Mouse (Mus musculus): ENCODE results near the gene Taf6l.

The Taf6l gene

GRCm38 (mm10) chr19:8789171-8789570 lies 3.0 kb upstream of the Taf6l start:
- no peak for DNase-seq

- no peak for DNase-seq
Measured at GRCm38 (mm10) chr19:8788521-8788920, 2.3 kb upstream of the Taf6l start.

DNA sequence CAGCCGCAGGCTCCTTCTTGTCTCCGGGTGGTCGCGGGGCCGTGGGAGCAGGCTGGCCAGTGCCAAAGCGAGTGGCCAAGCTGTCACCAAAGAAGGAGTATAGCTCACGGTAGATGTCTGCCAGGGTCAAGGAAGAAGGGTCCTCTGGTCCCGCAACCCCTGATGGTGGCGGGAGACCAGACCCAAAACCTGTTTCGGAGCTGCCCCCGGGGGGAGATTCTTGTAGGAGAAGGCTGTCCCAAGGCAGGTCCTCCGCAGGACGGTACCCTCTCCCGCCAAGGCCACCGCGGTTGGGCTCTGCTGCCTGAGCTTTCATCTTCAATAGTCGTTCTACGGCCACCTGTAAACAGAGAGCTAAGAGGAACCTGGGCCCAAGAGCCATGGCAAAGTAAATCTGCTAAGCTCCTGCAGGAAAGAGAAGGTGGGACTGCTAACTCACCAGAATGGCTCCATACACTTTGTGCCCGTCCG lies 11.2 kb downstream of the Taf6l start:
- DNase-seq, result no peak

DNA sequence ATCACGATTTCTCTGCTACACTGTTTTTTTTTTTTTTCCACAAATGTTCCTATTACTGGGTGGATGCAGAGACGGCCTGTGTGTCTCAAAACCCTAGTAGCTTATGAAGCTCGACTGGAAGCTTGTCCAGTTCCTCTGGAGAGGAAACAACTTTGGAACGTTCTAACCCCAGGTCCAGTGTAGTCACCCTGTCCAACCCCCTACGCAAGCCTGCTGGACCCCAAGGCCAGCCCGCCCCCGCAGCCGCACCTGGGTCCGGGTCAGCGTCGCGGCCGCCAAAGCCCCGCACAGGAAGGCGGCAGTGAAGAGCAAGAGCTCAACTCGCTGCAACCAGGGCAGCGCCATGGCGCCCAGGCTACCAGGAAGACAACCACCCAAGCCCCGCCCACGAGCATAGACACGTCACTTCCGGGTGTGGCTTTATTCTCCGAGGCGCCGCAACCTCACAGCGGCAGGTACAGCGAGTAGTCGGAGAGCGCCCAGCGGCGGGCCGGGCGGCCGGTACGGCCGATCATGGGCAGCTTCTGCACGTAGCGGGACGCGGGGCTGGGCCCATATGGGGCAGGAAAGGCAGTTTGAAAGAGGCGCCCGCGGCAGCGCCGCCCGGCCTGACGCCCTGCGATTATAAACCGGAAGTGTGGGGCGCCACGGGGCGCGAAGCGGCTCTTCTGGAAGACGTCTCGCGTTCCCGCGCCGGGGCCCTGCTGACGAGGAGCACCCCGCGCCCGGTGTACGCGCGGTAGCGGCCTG lies 12.0 kb downstream of the Taf6l start, which contains the start of gene Tmem179b:
Gene Tmem179b (minus strand): TSS at position 382 of the 750 bp plus-strand sequence.
- DNase-seq, result peak; percentile 98

- no peak for DNase-seq
Measured at GRCm38 (mm10) chr19:8773409-8773808, 12.8 kb downstream of the Taf6l start.

- DNase-seq, result no peak
Measured at GRCm38 (mm10) chr19:8772996-8773395, 13.2 kb downstream of the Taf6l start.

GRCm38 (mm10) chr19:8770567-8771270 lies 15.5 kb downstream of the Taf6l start, which contains the start of gene Tmem223:
TSS of gene Tmem223 (plus strand) at chr19:8770996.
- DNase-seq, result peak; percentile 83

DNA sequence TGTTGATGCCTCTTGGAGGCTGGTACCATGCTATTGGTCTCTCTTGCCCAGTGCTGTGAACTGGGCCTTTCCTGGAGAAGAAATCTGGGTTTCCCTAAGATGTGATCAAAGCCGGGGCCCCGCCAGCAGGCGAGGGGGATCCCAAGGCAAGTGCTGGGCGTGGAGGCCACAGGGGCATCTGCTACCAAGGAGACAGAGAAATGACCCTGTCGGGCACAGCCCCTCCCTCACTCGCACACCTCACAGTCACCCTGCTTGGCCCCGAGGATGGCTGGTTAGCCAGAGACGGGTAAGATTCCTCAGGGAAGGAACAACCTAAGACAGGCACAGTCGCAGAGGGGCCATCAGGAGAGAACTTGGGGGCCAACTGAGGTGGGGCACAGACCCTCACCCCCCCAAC lies 20.7 kb downstream of the Taf6l start:
- DNase-seq, result no peak

DNA sequence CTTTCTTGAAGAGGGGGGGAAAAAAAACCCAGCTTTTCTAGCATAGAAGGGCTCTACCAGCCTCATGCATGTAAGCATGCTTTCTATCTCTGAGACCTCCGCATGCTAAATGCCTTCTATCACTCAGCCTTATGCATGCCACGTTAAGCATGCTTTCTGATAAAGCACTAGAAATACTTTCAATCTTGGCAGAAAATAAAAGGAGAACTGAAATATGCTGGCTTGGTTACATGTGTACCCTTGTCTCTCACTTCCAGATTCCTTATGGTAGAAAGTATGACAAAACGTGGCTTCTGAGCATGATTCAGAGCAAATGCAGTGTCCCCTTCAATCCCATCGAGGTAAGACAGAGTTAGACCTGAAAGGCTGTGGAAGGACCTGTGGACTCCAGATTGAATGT lies 22.9 kb downstream of the Taf6l start:
- no peak for DNase-seq

DNA sequence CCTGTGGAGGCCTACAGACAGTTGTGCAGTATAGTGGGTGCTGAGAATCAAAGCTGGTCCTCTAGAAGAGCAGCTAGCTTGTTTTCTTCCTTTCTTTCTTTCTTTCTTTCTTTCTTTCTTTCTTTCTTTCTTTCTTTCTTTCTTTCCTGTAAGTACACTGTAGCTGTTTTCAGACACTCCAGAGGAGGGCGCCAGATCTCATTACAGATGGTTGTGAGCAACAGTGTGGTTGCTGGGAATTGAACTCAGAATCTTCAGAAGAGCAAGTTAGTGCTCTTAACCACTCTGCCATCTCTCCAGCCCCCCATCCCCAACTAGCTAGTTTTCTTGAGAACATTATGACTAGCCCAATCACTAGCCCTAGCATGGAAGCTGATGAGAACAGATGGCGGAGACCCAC lies 25.5 kb downstream of the Taf6l start:
- no peak for DNase-seq

DNA sequence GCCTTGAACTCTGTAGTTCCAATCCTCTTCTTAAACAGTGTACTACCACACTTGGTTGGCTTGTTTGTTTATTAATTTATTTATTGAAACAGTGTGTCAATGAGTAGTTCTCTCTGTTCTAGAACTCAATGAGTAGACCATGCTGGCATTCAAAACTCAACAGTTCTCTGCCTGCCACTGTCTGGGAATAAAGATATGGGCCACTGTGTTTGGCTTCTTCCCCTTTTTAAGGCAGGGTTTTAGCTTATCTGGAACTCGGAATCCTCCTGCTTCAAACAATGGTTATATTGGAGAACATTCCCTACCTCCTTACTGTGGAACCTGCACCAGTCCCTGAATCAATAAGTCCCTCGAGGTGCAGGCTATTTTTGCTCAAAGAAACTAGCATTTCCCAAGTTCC lies 27.3 kb downstream of the Taf6l start:
- no peak for DNase-seq

GRCm38 (mm10) chr19:8757471-8757998 lies 28.7 kb downstream of the Taf6l start:
- no peak for DNase-seq

GRCm38 (mm10) chr19:8756635-8757387 lies 29.4 kb downstream of the Taf6l start, which contains the start of gene Nxf1:
TSS of gene Nxf1 (plus strand) at chr19:8757073.
- peak; percentile 94 for DNase-seq

DNA sequence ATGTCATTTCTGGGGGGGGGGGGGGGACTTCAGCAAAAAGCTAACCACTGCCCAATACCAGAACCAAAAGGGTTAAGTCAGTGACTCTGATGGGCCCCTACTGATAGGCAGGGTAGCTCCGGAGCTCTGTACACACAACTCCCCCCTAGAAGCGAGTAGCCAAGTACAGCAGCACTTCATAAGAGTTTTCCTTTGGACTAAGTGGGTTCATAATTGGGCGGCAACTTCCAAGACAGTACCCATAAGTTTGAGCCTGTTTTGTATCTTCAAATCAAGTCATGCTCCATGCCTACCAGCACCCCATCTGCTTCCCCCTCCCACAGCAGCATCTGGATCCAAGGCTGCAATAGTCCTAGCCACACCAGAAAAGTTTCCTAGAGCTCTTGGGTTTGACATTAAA lies 30.6 kb downstream of the Taf6l start:
- no peak for DNase-seq

DNA sequence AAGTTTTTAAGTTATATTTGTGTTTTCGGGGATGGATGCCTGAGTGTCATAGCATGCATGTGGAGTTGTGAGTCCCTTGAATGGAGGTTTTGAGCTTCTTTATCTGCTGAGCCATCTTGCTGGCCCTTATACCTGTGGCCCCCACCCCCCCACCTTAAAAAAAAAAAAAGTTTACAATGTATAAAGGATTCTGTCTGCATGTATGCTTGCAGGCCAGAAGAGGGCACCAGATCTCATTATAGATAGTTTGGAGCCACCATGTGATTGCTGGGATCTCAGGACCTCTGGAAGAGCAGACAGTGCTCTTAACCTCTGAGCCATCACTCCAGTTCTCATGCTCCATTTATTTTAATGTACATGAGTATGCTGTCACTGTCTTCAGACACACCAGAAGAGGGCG lies 38.8 kb downstream of the Taf6l start:
- no peak for DNase-seq

GRCm38 (mm10) chr19:8745382-8745781 lies 40.8 kb downstream of the Taf6l start:
- no peak for DNase-seq

DNA sequence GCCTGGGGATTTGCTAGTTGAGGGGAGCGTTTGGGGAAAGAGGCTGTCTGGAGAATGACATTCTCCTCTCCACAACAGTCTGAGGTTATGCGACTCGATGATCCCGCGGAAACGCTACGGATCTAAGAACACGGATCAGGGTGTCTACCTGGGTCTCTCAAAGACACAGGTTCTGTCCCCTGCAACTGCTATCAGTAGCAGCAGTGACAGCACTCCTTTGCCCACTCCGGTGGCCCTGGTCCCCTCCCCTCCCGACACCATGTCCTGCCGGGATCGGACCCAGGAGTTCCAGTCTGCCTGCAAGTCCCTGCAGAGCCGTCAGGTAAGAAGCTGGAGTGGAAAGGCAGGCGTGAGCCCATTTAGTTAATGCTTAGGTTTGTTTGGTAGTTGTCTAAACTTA lies 44.0 kb downstream of the Taf6l start:
- DNase-seq, result no peak

DNA sequence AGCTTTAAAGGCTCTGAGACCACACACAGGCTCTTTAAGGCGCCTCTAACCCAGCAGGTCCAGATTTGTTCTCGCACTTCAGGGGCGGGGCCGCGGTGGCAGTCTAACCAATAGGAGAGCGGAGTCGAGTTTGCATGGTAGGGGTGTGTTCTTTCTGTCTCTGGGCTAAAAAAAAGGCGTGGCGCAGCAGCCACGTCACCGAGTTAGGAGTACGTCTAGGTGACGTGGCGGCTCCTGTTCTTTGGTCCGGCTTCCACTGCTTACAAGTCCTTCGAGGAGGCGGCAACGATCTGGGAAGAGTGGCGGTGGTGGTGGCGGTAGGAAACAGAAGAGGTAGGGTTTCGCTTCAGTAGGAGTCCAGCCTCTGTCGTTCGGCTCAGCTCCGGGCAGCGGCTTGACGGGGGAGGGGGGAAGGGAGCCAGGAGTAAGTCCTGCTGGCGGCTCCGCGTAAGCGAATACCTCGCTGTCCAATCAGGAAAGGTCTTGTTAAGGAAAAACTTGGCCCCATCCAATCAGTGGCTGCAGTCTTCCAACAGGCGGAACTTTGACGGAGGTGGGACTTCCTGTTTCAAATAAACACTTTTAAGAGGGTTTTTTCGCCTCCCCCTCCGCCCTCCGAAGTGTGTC lies 44.9 kb downstream of the Taf6l start, which contains the start of gene Stx5a:
Gene Stx5a (plus strand): TSS at position 171 of the 627 bp plus-strand sequence.
- DNase-seq, result peak; percentile 97

DNA sequence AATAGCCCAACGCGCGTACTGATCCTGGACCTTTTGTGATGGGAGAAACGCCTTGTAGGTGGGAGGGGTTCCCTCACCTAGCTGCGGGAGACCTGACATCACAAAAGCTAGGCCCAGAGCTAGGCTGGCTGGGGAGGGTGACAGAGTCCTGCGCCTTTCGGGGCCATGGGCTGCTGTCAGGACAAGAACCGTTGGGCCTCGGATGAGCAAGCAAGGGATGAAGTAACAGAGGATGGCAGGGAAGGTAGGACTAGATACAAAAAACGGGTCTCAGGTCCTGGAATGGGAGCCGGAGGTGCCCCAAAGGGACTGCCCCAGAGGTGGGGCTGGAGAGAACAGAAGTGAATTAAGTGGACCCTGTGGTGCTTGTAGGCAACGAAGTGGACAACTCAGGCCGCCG lies 45.6 kb downstream of the Taf6l start, which contains the start of gene 1700092M07Rik:
Gene 1700092M07Rik (plus strand): TSS at position 116 of the 400 bp plus-strand sequence.
- DNase-seq, result no peak

GRCm38 (mm10) chr19:8739646-8740045 lies 46.6 kb downstream of the Taf6l start:
- no peak for DNase-seq

GRCm38 (mm10) chr19:8738911-8739310 lies 47.3 kb downstream of the Taf6l start:
- no peak for DNase-seq

GRCm38 (mm10) chr19:8736160-8736467 lies 50.1 kb downstream of the Taf6l start:
- DNase-seq, result no peak

Measured in kidney, adult 18-20 months (tissue).